Mouse (Mus musculus): ENCODE results near the gene Spock2. TPM values are rescaled to one million over a fixed set of nuclear protein-coding genes. Genes with fewer than 3 reads are reported as not detected.
A peak's percentile ranks its signal among the peaks of the same experiment; 100 is the strongest.

Spock2 gene
- total RNA-seq, 2 experiments from 2014 or later, result 562 to 569 TPM

- intact Hi-C loops (cut with DNase I), result loop anchor here (5.0 kb wide), 2 partner anchors 79 to 104 kb away; partner anchors contain the start of genes Anapc16 and Ascc1
- DNase-seq (ENCODE audit: low spot score in 2 of 2), result peak; percentile 60 to 63
These were observed 640 bp downstream of the Spock2 start for GRCm38 (mm10) chr10:60106531-60107186.

GRCm38 (mm10) chr10:60107448-60107847, 1.4 kb downstream of the Spock2 start:
- intact Hi-C loops (cut with DNase I), result loop anchor here (5.0 kb wide), 2 partner anchors 80 to 105 kb away; partner anchors contain the start of genes Anapc16 and Ascc1
- DNase-seq (ENCODE audit: low spot score in 2 of 2), result peak in 1 of 2 experiments; percentile 60

GRCm38 (mm10) chr10:60108321-60109111, 2.5 kb downstream of the Spock2 start:
- intact Hi-C loops (cut with DNase I), result loop anchor here (5.0 kb wide), 2 partner anchors 81 to 106 kb away; partner anchors contain the start of genes Anapc16 and Ascc1
- peak in 1 of 2 experiments; percentile 34 for DNase-seq (ENCODE audit: low spot score in 2 of 2)

- intact Hi-C loops (cut with DNase I), result loop anchor here (5.0 kb wide), 2 partner anchors 82 to 107 kb away; partner anchors contain the start of genes Anapc16 and Ascc1
These were observed 3.3 kb downstream of the Spock2 start for GRCm38 (mm10) chr10:60109336-60109735.

DNA sequence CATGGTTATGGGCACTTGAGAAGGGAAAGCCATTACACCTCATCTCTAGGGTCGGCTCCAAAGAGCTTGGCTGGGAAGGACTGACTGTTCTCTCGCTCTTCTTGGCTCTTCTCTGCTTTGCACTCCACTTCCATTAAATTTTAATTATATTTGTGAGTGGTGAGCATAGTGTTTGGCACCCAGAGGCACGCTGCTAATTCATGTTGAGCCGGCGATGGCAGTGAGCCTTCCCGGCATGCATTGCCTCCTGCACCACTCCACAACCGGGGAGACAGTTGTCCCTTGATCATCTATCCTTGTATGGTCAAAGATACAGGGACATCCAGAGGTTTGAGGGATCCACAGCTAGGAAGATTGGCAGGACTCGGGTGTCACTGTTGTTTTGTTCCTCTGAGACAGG, 4.0 kb downstream of the Spock2 start:
- intact Hi-C loops (cut with DNase I), result loop anchor here (5.0 to 10.0 kb wide), 3 partner anchors 83 to 215 kb away; partner anchors contain the start of genes Anapc16 and Ascc1
- DNase-seq (ENCODE audit: low spot score in 2 of 2), result no peak

More at GRCm38 (mm10) chr10:60109336-60109735, 3.3 kb downstream of the Spock2 start:
- no peak for DNase-seq (ENCODE audit: low spot score in 2 of 2)

- no peak for DNase-seq (ENCODE audit: low spot score in 2 of 2)
- intact Hi-C loops (cut with DNase I), result loop anchor here (10.0 kb wide), 1 partner anchor 216 kb away; no protein-coding TSS in a partner anchor
These were observed 5.0 kb downstream of the Spock2 start for GRCm38 (mm10) chr10:60110908-60111475.

GRCm38 (mm10) chr10:60113965-60114690, 8.1 kb downstream of the Spock2 start:
- DNase-seq (ENCODE audit: low spot score in 2 of 2), result no peak
- intact Hi-C loops (cut with DNase I), result loop anchor here (10.0 kb wide), 1 partner anchor 219 kb away; no protein-coding TSS in a partner anchor

DNA sequence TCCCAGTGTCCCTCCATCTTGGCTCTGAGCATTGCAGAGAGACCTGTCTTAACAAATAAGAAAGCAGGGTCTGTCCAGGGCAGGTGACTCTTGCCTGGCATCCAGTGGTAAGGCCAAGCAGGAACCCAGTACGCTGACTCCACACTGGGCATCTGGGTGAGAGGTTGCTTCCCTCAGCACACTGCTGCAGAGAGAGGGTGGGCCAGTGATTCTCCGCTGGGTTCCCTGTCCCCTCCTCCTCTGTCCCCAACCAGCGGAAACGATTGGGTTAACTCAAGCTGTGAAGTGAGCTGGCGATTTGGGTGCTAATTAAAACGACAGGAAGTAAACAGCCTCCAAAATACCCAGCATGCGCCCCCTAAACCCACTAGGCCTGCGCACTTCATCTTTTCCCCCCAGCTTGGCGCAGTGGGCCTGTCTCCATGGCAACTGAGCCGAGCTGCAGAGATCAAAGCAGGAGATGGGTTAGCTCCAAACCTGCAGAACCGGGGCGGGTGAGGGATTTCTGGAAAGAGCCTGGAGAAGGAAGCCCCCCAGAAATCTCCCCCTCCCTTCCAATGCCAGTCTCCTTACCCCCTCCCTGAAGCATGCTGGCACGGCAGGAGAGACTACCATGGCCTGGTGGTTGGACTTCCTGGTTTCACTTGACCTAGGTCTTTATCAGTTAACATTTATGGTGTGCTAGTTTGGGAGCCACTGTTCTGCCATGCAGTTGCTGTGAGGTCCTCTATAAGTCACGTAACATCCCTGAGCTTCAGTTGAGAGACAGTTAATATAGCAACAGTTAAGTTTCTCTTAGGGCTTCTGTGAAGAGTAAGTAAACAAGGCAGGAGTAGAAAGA, 9.5 kb downstream of the Spock2 start:
- DNase-seq (ENCODE audit: low spot score in 2 of 2), result peak; percentile 80 to 84
- intact Hi-C loops (cut with DNase I), result loop anchor here (10.0 kb wide), 1 partner anchor 221 kb away; no protein-coding TSS in a partner anchor

DNA sequence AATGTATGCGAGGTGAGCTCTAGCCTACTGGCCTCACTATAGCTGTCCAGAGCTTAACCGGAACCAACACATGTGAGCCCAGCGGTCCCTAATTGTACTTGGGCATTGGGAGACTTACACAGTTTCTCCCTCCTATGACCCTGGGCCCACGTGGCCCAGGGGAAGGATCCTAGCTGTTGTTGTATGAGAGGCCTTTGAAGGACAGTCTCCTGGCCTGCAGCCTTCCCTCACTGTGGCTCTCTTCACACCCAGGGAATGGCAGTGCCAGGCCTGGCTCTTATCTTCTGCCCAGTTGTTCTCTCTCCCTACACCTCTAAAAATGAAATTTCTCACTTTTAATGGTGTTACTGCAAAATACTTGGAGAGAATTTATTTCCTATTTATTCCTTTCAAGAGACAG, 11.0 kb downstream of the Spock2 start:
- no peak for DNase-seq (ENCODE audit: low spot score in 2 of 2)
- intact Hi-C loops (cut with DNase I), result loop anchor here (10.0 kb wide), 1 partner anchor 222 kb away; no protein-coding TSS in a partner anchor

DNA sequence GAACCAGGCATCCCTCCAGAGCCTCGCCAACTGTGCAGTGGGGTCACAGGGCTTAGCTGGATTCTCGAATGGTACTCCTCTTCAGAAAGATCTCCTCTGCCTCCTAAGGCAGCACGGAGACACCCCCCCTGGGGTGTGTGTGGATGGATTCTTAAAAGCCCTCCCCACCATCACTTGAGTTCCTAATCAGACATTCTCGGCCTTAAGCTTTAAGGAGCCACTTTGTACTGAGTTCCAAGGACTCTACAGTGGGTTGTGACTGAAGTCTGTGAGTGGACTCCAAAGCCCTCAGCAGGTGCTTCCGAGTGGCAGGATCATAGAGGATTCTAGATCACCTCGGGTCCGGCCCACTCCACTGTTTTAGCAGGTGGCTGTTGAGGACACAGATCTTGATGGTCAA, 12.4 kb downstream of the Spock2 start:
- no peak for DNase-seq (ENCODE audit: low spot score in 2 of 2)
- intact Hi-C loops (cut with DNase I), result loop anchor here (10.0 kb wide), 1 partner anchor 224 kb away; no protein-coding TSS in a partner anchor

GRCm38 (mm10) chr10:60120630-60121029, 14.6 kb downstream of the Spock2 start:
- DNase-seq (ENCODE audit: low spot score in 2 of 2), result peak; percentile 61 to 83
- intact Hi-C loops (cut with DNase I), result no loop called here

DNA sequence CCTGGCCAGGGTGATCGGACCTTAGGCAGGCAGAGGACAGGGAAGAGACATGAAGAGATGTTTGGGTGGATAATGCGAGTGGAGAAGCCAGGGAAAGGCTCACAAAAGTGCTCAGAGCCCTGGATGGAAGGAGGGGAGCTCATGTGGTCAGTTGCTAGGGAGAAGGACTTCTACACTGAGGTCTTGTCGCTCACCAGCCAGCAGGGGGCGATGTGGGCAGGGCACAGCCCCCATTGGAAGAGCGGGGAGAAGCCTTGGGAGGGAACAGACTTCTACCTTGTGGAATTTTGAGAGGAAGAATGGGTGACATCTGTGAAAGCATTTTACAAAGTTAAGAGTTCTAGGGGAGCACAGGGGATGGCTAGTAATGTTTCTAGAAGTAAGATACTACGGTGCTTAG, 18.1 kb downstream of the Spock2 start:
- intact Hi-C loops (cut with DNase I), result no loop called here
- no peak for DNase-seq (ENCODE audit: low spot score in 2 of 2)

- intact Hi-C loops (cut with DNase I), result no loop called here
- DNase-seq (ENCODE audit: low spot score in 2 of 2), result no peak
These were observed 19.7 kb downstream of the Spock2 start for GRCm38 (mm10) chr10:60125529-60126327.

GRCm38 (mm10) chr10:60128287-60128686, 22.3 kb downstream of the Spock2 start:
- no peak for DNase-seq (ENCODE audit: low spot score in 2 of 2)
- intact Hi-C loops (cut with DNase I), result no loop called here

DNA sequence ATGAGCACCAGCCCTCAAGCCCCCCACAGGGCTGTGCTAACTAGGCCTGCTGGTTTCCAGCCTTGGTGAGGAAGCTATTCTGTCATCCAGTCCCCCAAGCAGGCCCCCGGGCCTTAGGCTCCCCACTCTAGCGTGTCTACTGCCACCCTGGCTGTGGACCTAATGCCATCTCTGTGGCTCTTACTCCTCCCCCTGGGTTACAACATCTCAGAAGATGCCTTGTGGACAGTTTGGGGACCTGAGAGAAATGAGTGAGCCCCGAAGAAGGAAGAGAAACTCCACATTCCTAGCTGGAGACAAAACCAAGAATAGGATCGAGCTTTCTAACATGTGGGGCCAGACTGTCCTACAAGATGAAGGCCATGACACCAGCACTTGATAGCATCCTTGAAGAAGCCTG, 24.5 kb downstream of the Spock2 start:
- DNase-seq (ENCODE audit: low spot score in 2 of 2), result no peak
- intact Hi-C loops (cut with DNase I), result no loop called here

DNA sequence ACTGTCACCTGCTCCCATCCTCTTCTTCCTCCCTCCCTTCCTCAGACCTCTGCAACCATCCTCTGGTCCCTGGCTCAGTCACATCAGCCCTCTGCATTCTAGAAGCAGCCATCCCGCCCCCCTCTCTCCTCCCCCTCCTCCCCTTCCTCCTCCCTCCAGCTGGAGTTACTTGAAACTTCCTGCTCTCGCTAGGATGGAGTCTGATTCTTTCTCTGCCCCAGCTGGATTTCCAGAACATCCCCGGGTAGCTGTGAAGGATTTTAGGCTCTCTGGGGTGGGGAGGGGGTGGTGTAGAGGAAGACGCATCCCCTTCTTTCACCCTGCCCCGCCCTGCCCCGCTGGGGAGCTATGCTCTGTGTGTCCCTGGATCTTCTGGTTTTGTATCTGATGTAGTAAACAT, 27.5 kb downstream of the Spock2 start:
- intact Hi-C loops (cut with DNase I), result no loop called here
- DNase-seq (ENCODE audit: low spot score in 2 of 2), result no peak

GRCm38 (mm10) chr10:60134201-60134600, 28.2 kb downstream of the Spock2 start:
- DNase-seq (ENCODE audit: low spot score in 2 of 2), result no peak
- intact Hi-C loops (cut with DNase I), result no loop called here

All from left cerebral cortex, postnatal 36 days (tissue).